Mouse (Mus musculus): Measurements from ENCODE around the gene Gm2056. TPM values are rescaled to one million over a fixed set of nuclear protein-coding genes. Genes with fewer than 3 reads are reported as not detected.
"Not testable (repeated sequence)": the region's sequence is repeated elsewhere in the genome, so short reads cannot be mapped to it uniquely, and the experiment has no call there.

Gm2056 gene
- not detected in 2 replicates for polyA plus RNA-seq (2012)

DNA sequence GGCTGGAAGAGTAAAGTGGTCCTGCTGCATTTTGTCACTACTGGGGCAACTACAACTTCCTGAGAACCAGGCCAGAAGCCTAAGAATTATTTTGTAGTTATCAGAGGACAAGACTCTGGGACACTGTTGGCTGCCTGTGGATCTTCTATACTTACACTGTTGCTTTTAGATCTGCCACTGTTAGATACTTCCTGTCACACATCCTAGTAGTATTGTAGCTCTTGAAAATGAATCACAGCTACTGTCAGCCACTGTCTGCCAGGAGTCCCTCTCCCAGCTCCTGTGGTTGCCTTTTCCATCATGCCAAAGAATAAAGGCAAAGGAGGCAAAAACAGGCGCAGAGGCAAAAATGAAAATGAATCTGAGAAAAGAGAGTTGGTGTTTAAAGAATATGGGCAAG, at the start of gene Gm2056:
Gene Gm2056 (plus strand): TSS at position 301 of the 400 bp plus-strand sequence.
- H3K4me1 ChIP-seq (ENCODE audit: control insufficient read depth); H3K36me3 ChIP-seq (ENCODE audit: control insufficient read depth); H3K27me3 ChIP-seq (ENCODE audit: control insufficient read depth); H3K4me3 ChIP-seq (replicated peaks); H3K9me3 ChIP-seq (ENCODE audit: control insufficient read depth, low read length): not testable (repeated sequence)

DNA sequence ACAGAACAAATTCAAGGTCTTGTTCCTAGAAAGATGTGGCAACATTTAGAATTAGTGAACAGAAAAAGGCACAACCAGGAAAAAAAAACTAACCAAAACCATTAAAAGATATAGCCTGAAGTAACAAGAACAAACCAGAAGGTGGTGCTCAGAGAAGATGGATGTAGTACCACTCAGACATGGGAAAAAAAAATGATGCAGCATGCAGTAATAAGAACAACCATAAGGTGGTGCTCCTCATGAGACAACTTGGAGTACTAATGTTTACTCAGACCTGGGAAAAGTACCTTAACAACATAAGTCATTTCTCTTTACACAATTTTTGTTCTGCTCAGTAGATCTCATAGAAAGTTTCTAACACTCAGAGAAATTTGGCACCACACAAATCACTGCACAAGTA, 42.8 kb upstream of the Gm2056 start:
- not testable (repeated sequence) for H3K36me3 ChIP-seq (ENCODE audit: control insufficient read depth); H3K27me3 ChIP-seq (ENCODE audit: control insufficient read depth); H3K9me3 ChIP-seq (ENCODE audit: control insufficient read depth, low read length); H3K4me1 ChIP-seq (ENCODE audit: control insufficient read depth); H3K4me3 ChIP-seq (replicated peaks)

DNA sequence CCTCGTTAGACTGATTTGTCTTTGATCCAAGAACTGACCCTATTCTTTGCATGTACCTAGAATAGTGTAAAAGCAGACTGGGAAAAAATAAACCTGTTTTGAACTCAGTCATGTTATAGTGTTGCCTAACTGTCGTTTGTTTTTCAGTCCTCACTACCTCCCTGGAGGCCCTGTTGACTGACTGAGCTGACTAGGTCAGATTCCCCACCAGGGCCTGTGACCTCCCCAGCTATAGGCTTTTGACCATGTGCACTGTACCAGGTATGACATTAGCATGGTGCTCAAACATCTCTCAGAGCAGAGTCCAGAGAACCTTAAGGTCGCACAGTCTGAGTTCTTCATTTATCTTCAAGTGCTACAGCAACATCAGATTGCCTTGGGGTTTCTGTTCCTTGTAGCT, 22.7 kb upstream of the Gm2056 start:
- H3K36me3 ChIP-seq (ENCODE audit: control insufficient read depth); H3K4me1 ChIP-seq (ENCODE audit: control insufficient read depth); H3K4me3 ChIP-seq (replicated peaks); H3K27me3 ChIP-seq (ENCODE audit: control insufficient read depth); H3K9me3 ChIP-seq (ENCODE audit: control insufficient read depth, low read length): not testable (repeated sequence)

DNA sequence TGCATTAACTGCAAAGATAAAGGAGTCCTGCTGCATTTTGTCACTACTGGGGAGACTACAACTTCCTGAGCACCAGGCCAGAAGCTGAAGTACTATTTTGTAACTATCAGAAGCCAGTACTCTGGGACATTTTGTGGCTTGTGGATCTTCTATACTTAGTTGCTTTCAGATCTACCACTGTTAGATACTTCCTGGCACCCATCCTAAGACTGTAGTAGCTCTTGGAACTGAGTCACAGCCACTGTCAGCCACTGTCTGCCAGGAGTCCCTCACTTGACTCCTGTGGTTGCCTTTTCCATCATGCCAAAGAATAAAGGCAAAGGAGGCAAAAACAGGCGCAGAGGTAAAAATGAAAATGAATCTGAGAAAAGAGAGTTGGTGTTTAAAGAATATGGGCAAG, 15.3 kb upstream of the Gm2056 start, which contains the start of gene Gm2075:
Gene Gm2075 (plus strand): TSS at position 301 of the 400 bp plus-strand sequence.
- not testable (repeated sequence) for H3K27me3 ChIP-seq (ENCODE audit: control insufficient read depth); H3K36me3 ChIP-seq (ENCODE audit: control insufficient read depth); H3K9me3 ChIP-seq (ENCODE audit: control insufficient read depth, low read length); H3K4me3 ChIP-seq (replicated peaks); H3K4me1 ChIP-seq (ENCODE audit: control insufficient read depth)

DNA sequence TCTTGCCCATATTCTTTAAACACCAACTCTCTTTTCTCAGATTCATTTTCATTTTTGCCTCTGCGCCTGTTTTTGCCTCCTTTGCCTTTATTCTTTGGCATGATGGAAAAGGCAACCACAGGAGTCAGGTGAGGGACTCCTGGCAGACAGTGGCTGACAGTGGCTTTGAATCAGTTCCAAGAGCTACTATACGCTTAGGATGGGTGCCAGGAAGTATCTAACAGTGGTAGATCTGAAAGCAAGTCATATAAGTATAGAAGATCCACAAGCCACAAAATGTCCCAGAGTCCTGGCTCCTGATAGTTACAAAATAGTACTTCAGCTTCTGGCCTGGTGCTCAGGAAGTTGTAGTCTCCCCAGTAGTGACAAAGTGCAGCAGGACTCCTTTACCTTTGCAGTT, 8.1 kb upstream of the Gm2056 start, which contains the start of gene Gm6803:
Gene Gm6803 (minus strand): TSS at position 101 of the 400 bp plus-strand sequence.
- not testable (repeated sequence) for H3K4me1 ChIP-seq (ENCODE audit: control insufficient read depth); H3K36me3 ChIP-seq (ENCODE audit: control insufficient read depth); H3K27me3 ChIP-seq (ENCODE audit: control insufficient read depth); H3K9me3 ChIP-seq (ENCODE audit: control insufficient read depth, low read length); H3K4me3 ChIP-seq (replicated peaks)

DNA sequence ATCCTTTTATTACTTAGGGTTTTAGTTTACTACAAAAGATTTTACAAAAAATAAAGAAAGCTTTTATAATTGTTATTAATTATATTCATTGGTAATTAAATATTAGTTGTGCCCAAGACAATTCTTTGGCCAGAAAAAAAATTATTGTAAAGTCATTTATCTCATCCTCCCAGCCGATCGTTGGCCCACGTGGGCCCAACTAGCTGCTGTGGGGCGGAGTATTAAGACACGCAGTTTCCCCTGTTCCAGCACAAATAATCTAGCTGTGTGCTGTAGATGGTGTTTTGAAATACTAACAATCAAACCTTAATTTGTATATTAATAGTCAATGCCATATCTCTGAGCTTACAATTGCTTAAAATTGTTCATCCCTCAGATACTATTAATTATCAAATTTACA, 5.4 kb downstream of the Gm2056 start:
- H3K36me3 ChIP-seq (ENCODE audit: control insufficient read depth); H3K4me3 ChIP-seq (replicated peaks); H3K4me1 ChIP-seq (ENCODE audit: control insufficient read depth); H3K27me3 ChIP-seq (ENCODE audit: control insufficient read depth): not testable (repeated sequence)
- H3K9me3 ChIP-seq (ENCODE audit: control insufficient read depth, low read length), result peaks cover 11% of the 10 kb centered on the region; the same call in 1 of the 2 replicates

DNA sequence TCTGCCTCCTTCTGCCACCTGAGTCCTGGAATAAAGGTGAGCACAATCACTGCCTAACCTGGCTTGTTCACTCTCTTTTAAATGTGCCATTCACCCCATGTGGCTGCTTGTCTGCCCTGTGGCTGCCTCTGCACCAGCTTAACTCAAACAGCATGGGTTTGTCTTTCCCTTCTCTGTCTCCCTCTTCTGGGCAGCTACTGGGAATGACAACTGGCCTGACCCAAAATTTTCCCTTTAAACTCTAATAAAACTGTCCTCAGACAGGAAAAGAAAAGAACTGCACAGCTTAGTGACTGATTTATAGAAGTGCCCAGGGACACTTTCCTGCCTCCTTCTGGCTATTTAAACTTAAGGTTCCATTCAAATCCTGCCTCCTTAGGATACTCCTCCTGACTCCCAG, 12.3 kb downstream of the Gm2056 start:
- not testable (repeated sequence) for H3K4me1 ChIP-seq (ENCODE audit: control insufficient read depth); H3K36me3 ChIP-seq (ENCODE audit: control insufficient read depth); H3K27me3 ChIP-seq (ENCODE audit: control insufficient read depth); H3K4me3 ChIP-seq (replicated peaks); H3K9me3 ChIP-seq (ENCODE audit: control insufficient read depth, low read length)

DNA sequence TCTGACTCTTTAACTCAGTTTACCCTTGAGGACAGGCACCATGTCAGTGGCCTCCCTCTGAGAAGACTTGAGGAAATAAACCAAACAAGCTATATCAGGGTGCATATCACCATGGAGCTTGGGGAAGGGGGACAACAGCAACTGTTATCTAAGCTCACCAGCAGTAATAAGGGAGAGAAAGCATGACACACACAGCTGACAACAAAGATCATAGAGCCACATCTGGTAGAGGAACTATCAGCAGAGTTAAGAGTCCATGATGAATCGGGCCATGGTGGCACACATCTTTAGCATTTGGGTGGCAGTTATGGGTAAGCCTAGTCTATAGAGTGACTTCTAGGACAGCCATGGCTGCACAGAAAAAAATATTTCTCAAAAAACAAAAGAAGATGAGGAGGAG, 12.9 kb downstream of the Gm2056 start:
- H3K4me1 ChIP-seq (ENCODE audit: control insufficient read depth); H3K4me3 ChIP-seq (replicated peaks); H3K36me3 ChIP-seq (ENCODE audit: control insufficient read depth); H3K27me3 ChIP-seq (ENCODE audit: control insufficient read depth); H3K9me3 ChIP-seq (ENCODE audit: control insufficient read depth, low read length): not testable (repeated sequence)

DNA sequence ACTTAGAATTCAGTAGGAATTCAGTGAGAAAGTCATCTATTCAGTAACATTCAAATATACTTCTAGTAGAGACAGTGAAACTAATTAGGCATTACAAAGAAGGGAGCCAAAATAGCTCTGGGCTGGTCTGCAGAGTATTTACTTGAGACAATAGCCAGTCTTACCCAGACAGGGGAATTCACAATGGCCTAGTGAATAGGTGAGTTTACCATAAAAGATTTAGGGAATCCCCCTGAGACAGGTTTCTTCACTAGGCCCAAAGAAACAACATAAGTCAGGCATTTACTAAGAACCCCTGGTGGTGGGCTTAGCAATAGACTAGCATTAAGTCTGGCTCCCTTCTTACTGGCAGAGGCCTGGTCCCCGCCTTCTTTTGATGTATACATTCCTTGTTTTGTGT, 18.4 kb downstream of the Gm2056 start:
- H3K9me3 ChIP-seq (ENCODE audit: control insufficient read depth, low read length); H3K27me3 ChIP-seq (ENCODE audit: control insufficient read depth); H3K36me3 ChIP-seq (ENCODE audit: control insufficient read depth); H3K4me1 ChIP-seq (ENCODE audit: control insufficient read depth); H3K4me3 ChIP-seq (replicated peaks): not testable (repeated sequence)

Other genes starting within 250 kb of the Gm2056 start
- gene Gm21936, start 231.5 kb upstream of the Gm2056 start, polyA plus RNA-seq (2012), result not detected in 2 replicates
- gene BB287469, start 210.4 kb upstream of the Gm2056 start, polyA plus RNA-seq (2012), result not detected in 2 replicates
- gene Gm2001, start 184.7 kb upstream of the Gm2056 start, polyA plus RNA-seq (2012), result not detected in 2 replicates
- not detected in 2 replicates for gene Gm2016, start 152.9 kb upstream of the Gm2056 start, polyA plus RNA-seq (2012)
- gene Gm2022, start 131.6 kb upstream of the Gm2056 start, polyA plus RNA-seq (2012), result not detected in 2 replicates
- not detected in 2 replicates for gene Gm2035, start 107.1 kb upstream of the Gm2056 start, polyA plus RNA-seq (2012)
- gene Gm2042, start 72.9 kb upstream of the Gm2056 start, polyA plus RNA-seq (2012), result not detected in 2 replicates
- gene Gm2075, start 15.2 kb upstream of the Gm2056 start, polyA plus RNA-seq (2012), result not detected in 2 replicates
- not detected in 2 replicates for gene Gm6803, start 8.2 kb upstream of the Gm2056 start, polyA plus RNA-seq (2012)
- gene Gm16368, start 56.7 kb downstream of the Gm2056 start, polyA plus RNA-seq (2012), result not detected in 2 replicates
- not detected in 2 replicates for gene Gm10436, start 155.1 kb downstream of the Gm2056 start, polyA plus RNA-seq (2012)
- gene Gm8332, start 223.1 kb downstream of the Gm2056 start, polyA plus RNA-seq (2012), result not detected in 2 replicates
- not detected in 2 replicates for gene Gm5662, start 247.5 kb downstream of the Gm2056 start, polyA plus RNA-seq (2012)

All from erythroblast, embryonic 14.5 days (primary cell).